Mouse (Mus musculus): ENCODE measurements around the gene Sectm1a. TPM values are rescaled to one million over a fixed set of nuclear protein-coding genes. Genes with fewer than 3 reads are reported as not detected.
"Not testable (repeated sequence)": the region's sequence is repeated elsewhere in the genome, so short reads cannot be mapped to it uniquely, and the experiment has no call there.

Gene Sectm1a
- polyA plus RNA-seq, 1 experiment from 2014 or later = not detected

GRCm38 (mm10) chr11:121061615-121062014 lies 19.4 kb downstream of the Sectm1a start:
- Histone ChIP-seq H3K27me3 (ENCODE audit: control insufficient read depth, insufficient read depth, low read length) (no peaks in the 10 kb centered on the region), H3K36me3 (ENCODE audit: control insufficient read depth, insufficient read depth, low read length) (no peaks in the 10 kb centered on the region), H3K9ac (ENCODE audit: low read depth, low read length) (no peak overlapping the region), H3K4me2 (no peak overlapping the region), H3K4me1 (ENCODE audit: control insufficient read depth, insufficient read depth, low read length) (no peaks in the 10 kb centered on the region), H3K9me3 (replicated peaks; ENCODE audit: control insufficient read depth, low read length) (no peaks in the 10 kb centered on the region), H3K4me3 (ENCODE audit: low read depth, low read length) (no peak overlapping the region), H3K27ac (ENCODE audit: low read depth, low read length) (no peak overlapping the region)
- WGBS (ENCODE audit: insufficient replicate concordance) = 65% methylated on average over 8 of the region's 8 CpGs
- ATAC-seq (replicated peaks; ENCODE audit: insufficient number of reproducible peaks, low FRiP score, low TSS enrichment) = no peak

GRCm38 (mm10) chr11:121060401-121061067 lies 20.5 kb downstream of the Sectm1a start:
- ATAC-seq (replicated peaks; ENCODE audit: insufficient number of reproducible peaks, low FRiP score, low TSS enrichment); H3K27me3 ChIP-seq (ENCODE audit: control insufficient read depth, insufficient read depth, low read length): not testable (repeated sequence)

GRCm38 (mm10) chr11:121059471-121059870 lies 21.5 kb downstream of the Sectm1a start:
- peaks cover 5% of the 10 kb centered on the region; the same call in 1 of the 2 replicates for H3K27me3 ChIP-seq (ENCODE audit: control insufficient read depth, insufficient read depth, low read length)
- ATAC-seq (replicated peaks; ENCODE audit: insufficient number of reproducible peaks, low FRiP score, low TSS enrichment) = no peak
- H3K4me1 ChIP-seq (ENCODE audit: control insufficient read depth, insufficient read depth, low read length) = no peaks in the 10 kb centered on the region
- no peak overlapping the region for H3K4me3 ChIP-seq (ENCODE audit: low read depth, low read length)
- no peaks in the 10 kb centered on the region for H3K9me3 ChIP-seq (replicated peaks; ENCODE audit: control insufficient read depth, low read length)
- no peak overlapping the region for H3K4me2 ChIP-seq
- no peaks in the 10 kb centered on the region for H3K36me3 ChIP-seq (ENCODE audit: control insufficient read depth, insufficient read depth, low read length)
- H3K27ac ChIP-seq (ENCODE audit: low read depth, low read length) = no peak overlapping the region
- no peak overlapping the region for H3K9ac ChIP-seq (ENCODE audit: low read depth, low read length)
- WGBS (ENCODE audit: insufficient replicate concordance) = 82% methylated on average over 4 of the region's 4 CpGs

More at GRCm38 (mm10) chr11:121060401-121061067, 20.5 kb downstream of the Sectm1a start:
- not testable (repeated sequence) for H3K9ac ChIP-seq (ENCODE audit: low read depth, low read length); H3K4me2 ChIP-seq; H3K4me1 ChIP-seq (ENCODE audit: control insufficient read depth, insufficient read depth, low read length); H3K9me3 ChIP-seq (replicated peaks; ENCODE audit: control insufficient read depth, low read length); H3K27ac ChIP-seq (ENCODE audit: low read depth, low read length); H3K4me3 ChIP-seq (ENCODE audit: low read depth, low read length); H3K36me3 ChIP-seq (ENCODE audit: control insufficient read depth, insufficient read depth, low read length)
- WGBS (ENCODE audit: insufficient replicate concordance) = 88% methylated on average over 6 of the region's 6 CpGs

GRCm38 (mm10) chr11:121058956-121059355 lies 22.1 kb downstream of the Sectm1a start:
- ATAC-seq (replicated peaks; ENCODE audit: insufficient number of reproducible peaks, low FRiP score, low TSS enrichment) = no peak
- no peak overlapping the region for H3K9ac ChIP-seq (ENCODE audit: low read depth, low read length)

GRCm38 (mm10) chr11:121058122-121058521 lies 22.9 kb downstream of the Sectm1a start:
- H3K9me3 ChIP-seq (replicated peaks; ENCODE audit: control insufficient read depth, low read length) = no peaks in the 10 kb centered on the region
- WGBS (ENCODE audit: insufficient replicate concordance) = 66% methylated on average over 5 of the region's 5 CpGs

More at GRCm38 (mm10) chr11:121058956-121059355, 22.1 kb downstream of the Sectm1a start:
- WGBS (ENCODE audit: insufficient replicate concordance) = 83% methylated on average over 4 of the region's 4 CpGs
- H3K4me2 ChIP-seq = no peak overlapping the region
- H3K27me3 ChIP-seq (ENCODE audit: control insufficient read depth, insufficient read depth, low read length) = peaks cover 6% of the 10 kb centered on the region; the same call in 1 of the 2 replicates
- no peaks in the 10 kb centered on the region for H3K4me1 ChIP-seq (ENCODE audit: control insufficient read depth, insufficient read depth, low read length)
- no peaks in the 10 kb centered on the region for H3K36me3 ChIP-seq (ENCODE audit: control insufficient read depth, insufficient read depth, low read length)
- H3K9me3 ChIP-seq (replicated peaks; ENCODE audit: control insufficient read depth, low read length) = no peaks in the 10 kb centered on the region
- no peak overlapping the region for H3K4me3 ChIP-seq (ENCODE audit: low read depth, low read length)
- H3K27ac ChIP-seq (ENCODE audit: low read depth, low read length) = no peak overlapping the region

GRCm38 (mm10) chr11:121056536-121057236 lies 24.3 kb downstream of the Sectm1a start:
- ATAC-seq (replicated peaks; ENCODE audit: insufficient number of reproducible peaks, low FRiP score, low TSS enrichment) = no peak
- no peak overlapping the region for H3K9ac ChIP-seq (ENCODE audit: low read depth, low read length)
- H3K27me3 ChIP-seq (ENCODE audit: control insufficient read depth, insufficient read depth, low read length) = peaks cover 6% of the 10 kb centered on the region; the same call in 1 of the 2 replicates
- no peak overlapping the region for H3K4me3 ChIP-seq (ENCODE audit: low read depth, low read length)
- H3K4me1 ChIP-seq (ENCODE audit: control insufficient read depth, insufficient read depth, low read length) = no peaks in the 10 kb centered on the region
- H3K36me3 ChIP-seq (ENCODE audit: control insufficient read depth, insufficient read depth, low read length) = no peaks in the 10 kb centered on the region
- no peak overlapping the region for H3K27ac ChIP-seq (ENCODE audit: low read depth, low read length)
- H3K9me3 ChIP-seq (replicated peaks; ENCODE audit: control insufficient read depth, low read length) = no peaks in the 10 kb centered on the region
- no peak overlapping the region for H3K4me2 ChIP-seq
- WGBS (ENCODE audit: insufficient replicate concordance) = 60% methylated on average over 7 of the region's 7 CpGs

More at GRCm38 (mm10) chr11:121058122-121058521, 22.9 kb downstream of the Sectm1a start:
- H3K36me3 ChIP-seq (ENCODE audit: control insufficient read depth, insufficient read depth, low read length) = no peaks in the 10 kb centered on the region
- no peaks in the 10 kb centered on the region for H3K4me1 ChIP-seq (ENCODE audit: control insufficient read depth, insufficient read depth, low read length)
- no peak overlapping the region for H3K9ac ChIP-seq (ENCODE audit: low read depth, low read length)
- H3K27ac ChIP-seq (ENCODE audit: low read depth, low read length) = no peak overlapping the region
- no peak overlapping the region for H3K4me2 ChIP-seq
- peaks cover 6% of the 10 kb centered on the region; the same call in 1 of the 2 replicates for H3K27me3 ChIP-seq (ENCODE audit: control insufficient read depth, insufficient read depth, low read length)
- ATAC-seq (replicated peaks; ENCODE audit: insufficient number of reproducible peaks, low FRiP score, low TSS enrichment) = no peak
- no peak overlapping the region for H3K4me3 ChIP-seq (ENCODE audit: low read depth, low read length)

- Histone ChIP-seq H3K27ac (ENCODE audit: low read depth, low read length) (no peak overlapping the region), H3K36me3 (ENCODE audit: control insufficient read depth, insufficient read depth, low read length) (no peaks in the 10 kb centered on the region), H3K4me2 (no peak overlapping the region), H3K4me3 (ENCODE audit: low read depth, low read length) (no peak overlapping the region), H3K9ac (ENCODE audit: low read depth, low read length) (no peak overlapping the region), H3K27me3 (ENCODE audit: control insufficient read depth, insufficient read depth, low read length) (peaks cover 6% of the 10 kb centered on the region; the same call in 1 of the 2 replicates), H3K9me3 (replicated peaks; ENCODE audit: control insufficient read depth, low read length) (no peaks in the 10 kb centered on the region), H3K4me1 (ENCODE audit: control insufficient read depth, insufficient read depth, low read length) (no peaks in the 10 kb centered on the region)
- ATAC-seq (replicated peaks; ENCODE audit: insufficient number of reproducible peaks, low FRiP score, low TSS enrichment) = no peak
- WGBS (ENCODE audit: insufficient replicate concordance) = 18% methylated on average over 8 of the region's 8 CpGs
Measured at GRCm38 (mm10) chr11:121053536-121053935, 27.5 kb downstream of the Sectm1a start.

- no peaks in the 10 kb centered on the region for H3K36me3 ChIP-seq (ENCODE audit: control insufficient read depth, insufficient read depth, low read length)
- WGBS (ENCODE audit: insufficient replicate concordance) = 65% methylated on average over 4 of the region's 4 CpGs
- no peak overlapping the region for H3K9ac ChIP-seq (ENCODE audit: low read depth, low read length)
- no peaks in the 10 kb centered on the region for H3K4me1 ChIP-seq (ENCODE audit: control insufficient read depth, insufficient read depth, low read length)
- peaks cover 6% of the 10 kb centered on the region; the same call in 1 of the 2 replicates for H3K27me3 ChIP-seq (ENCODE audit: control insufficient read depth, insufficient read depth, low read length)
- no peak for ATAC-seq (replicated peaks; ENCODE audit: insufficient number of reproducible peaks, low FRiP score, low TSS enrichment)
- H3K4me2 ChIP-seq = no peak overlapping the region
- no peak overlapping the region for H3K4me3 ChIP-seq (ENCODE audit: low read depth, low read length)
- H3K27ac ChIP-seq (ENCODE audit: low read depth, low read length) = no peak overlapping the region
- no peaks in the 10 kb centered on the region for H3K9me3 ChIP-seq (replicated peaks; ENCODE audit: control insufficient read depth, low read length)
Measured at GRCm38 (mm10) chr11:121052387-121052786, 28.6 kb downstream of the Sectm1a start.

Data from heart, embryonic 11.5 days (tissue).